Comparison of ENCODE assay signal across 8 mouse cellular contexts in the genomic region with DNA sequence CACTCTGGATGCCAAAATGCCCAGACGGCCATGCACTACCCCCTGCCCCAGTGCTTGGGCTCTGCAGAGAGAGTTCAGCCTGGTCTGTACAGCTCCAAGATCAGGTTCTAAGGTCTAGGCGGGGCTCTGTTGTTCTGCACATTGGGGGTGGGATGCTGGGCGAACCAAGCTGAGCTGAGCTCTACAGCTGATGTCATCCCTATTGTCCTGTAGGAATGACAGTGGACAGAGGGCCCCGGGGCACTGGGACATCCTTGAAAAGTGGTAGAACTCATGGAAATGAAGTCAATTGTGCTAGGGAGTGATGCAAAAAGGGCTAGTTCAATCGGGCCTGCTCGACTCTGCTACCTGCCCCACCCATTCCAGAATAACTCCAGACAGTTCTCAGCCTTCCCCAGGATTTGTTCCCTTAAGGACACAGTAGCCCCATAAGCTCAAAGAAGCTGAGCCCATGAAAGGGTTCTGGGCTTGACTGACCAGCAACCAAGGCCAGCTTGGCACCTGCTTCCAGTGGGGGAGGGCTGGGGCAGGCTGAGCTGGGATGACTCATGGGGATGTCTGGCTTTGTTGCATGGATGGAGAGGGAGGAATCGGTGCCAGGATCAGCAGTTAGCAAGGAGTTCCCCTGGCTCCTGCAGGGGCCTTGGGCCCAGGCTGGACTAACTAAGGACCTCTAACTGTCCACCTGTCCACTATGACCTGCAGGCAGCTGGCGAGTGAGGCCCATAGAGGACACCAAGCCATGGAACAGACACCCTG. TPM values are rescaled to one million over a fixed set of nuclear protein-coding genes. Genes with fewer than 3 reads are reported as not detected.
DNase-seq lines count a peak whose midpoint lies in the region; ATAC-seq and TF ChIP-seq lines count a peak whose summit lies in the region.

No protein-coding gene starts in this region.

- H3K4me3 ChIP-seq in heart, adult 2 months, result no peak overlapping the region
- no peak overlapping the region for H3K4me3 ChIP-seq in left cerebral cortex, adult 2 months
- no peak overlapping the region for H3K4me3 ChIP-seq in stomach, embryonic 14.5 days (ENCODE audit: low read depth, low read length)

- no peaks in the 10 kb centered on the region; the same call in 1 of the 2 replicates for H3K36me3 ChIP-seq in heart, adult 2 months (ENCODE audit: control insufficient read depth, insufficient read depth, low read length)
- no peaks in the 10 kb centered on the region for H3K36me3 ChIP-seq in stomach, embryonic 14.5 days (ENCODE audit: control insufficient read depth, insufficient read depth, low read length)

- no peak for ATAC-seq in stomach, embryonic 14.5 days (ENCODE audit: insufficient number of reproducible peaks, insufficient read depth, low FRiP score, low read depth)

- TF ChIP-seq CTCF in brain, embryonic 14.5 days (IDR thresholded peaks at IDR 0.05; ENCODE audit: borderline replicate concordance, extremely low read depth, insufficient read depth, insufficient read length), result no peak
- no peak for TF ChIP-seq CTCF in heart, adult 2 months (IDR thresholded peaks at IDR 0.05)
- no peak for TF ChIP-seq CTCF in left cerebral cortex, adult 2 months (IDR thresholded peaks at IDR 0.05)

- peak; percentile 40 to 47 for DNase-seq in frontal cortex, postnatal 36 days (ENCODE audit: low spot score in 2 of 2)
- no peak for DNase-seq in frontal cortex, postnatal 14 days (ENCODE audit: low spot score in 2 of 2)
- DNase-seq in 416B (ENCODE audit: low read depth), result peak; percentile 37
- DNase-seq in brain, embryonic 14.5 days (ENCODE audit: low read depth), result peak; percentile 34
- DNase-seq in heart, adult 2 months, result peak; percentile 81 to 89
- DNase-seq in left cerebral cortex, adult 2 months (ENCODE audit: extremely low spot score in 1 of 2, low spot score in 2 of 2), result peak; percentile 50 to 51
- DNase-seq in embryo, embryonic 9.5 days (ENCODE audit: extremely low spot score), result no peak

- TF ChIP-seq EP300 in heart, adult 2 months (IDR thresholded peaks at IDR 0.05; ENCODE audit: insufficient read depth, low read depth, low read length), result no peak

- 38% methylated on average over 8 of the region's 8 CpGs for WGBS in heart, adult 2 months
- 78% methylated on average over 8 of the region's 8 CpGs for WGBS in stomach, embryonic 14.5 days

- no peaks in the 10 kb centered on the region for H3K9me3 ChIP-seq in stomach, embryonic 14.5 days (ENCODE audit: control insufficient read depth, low read depth, low read length)

- TF ChIP-seq POLR2A in brain, embryonic 14.5 days (IDR thresholded peaks at IDR 0.05; ENCODE audit: borderline replicate concordance, extremely low read depth, insufficient read depth, insufficient read length, poor library complexity, severe bottlenecking), result no peak
- no peak for TF ChIP-seq POLR2A in heart, adult 2 months (IDR thresholded peaks at IDR 0.05; ENCODE audit: insufficient read depth, low read depth, low read length)

- H3K79me2 ChIP-seq in heart, adult 2 months (replicated peaks; ENCODE audit: control insufficient read depth, insufficient read depth, low read length), result no peaks in the 10 kb centered on the region

- H3K27me3 ChIP-seq in heart, adult 2 months (ENCODE audit: control insufficient read depth, insufficient read depth, low read length), result no peaks in the 10 kb centered on the region
- H3K27me3 ChIP-seq in stomach, embryonic 14.5 days (ENCODE audit: control insufficient read depth, insufficient read depth, low read length), result no peaks in the 10 kb centered on the region

- no peak overlapping the region for H3K9ac ChIP-seq in heart, adult 2 months (ENCODE audit: low read depth, low read length)
- H3K9ac ChIP-seq in stomach, embryonic 14.5 days (replicated peaks; ENCODE audit: low read depth, low read length), result no peak overlapping the region

- intact Hi-C loops in heart, adult 2 months (cut with DNase I), result no loop called here
- intact Hi-C loops in left cerebral cortex, adult 2 months (cut with DNase I), result no loop called here

- peaks cover 34% of the 10 kb centered on the region for H3K4me1 ChIP-seq in heart, adult 2 months (ENCODE audit: control insufficient read depth, insufficient read depth, low read length)
- H3K4me1 ChIP-seq in stomach, embryonic 14.5 days (ENCODE audit: control insufficient read depth, insufficient read depth, low read length), result peaks cover 62% of the 10 kb centered on the region

- peak overlapping the region; percentile 39 for H3K27ac ChIP-seq in heart, adult 2 months
- H3K27ac ChIP-seq in left cerebral cortex, adult 2 months, result peak overlapping the region; percentile 55
- peak overlapping the region; percentile 55; the same call in 1 of the 2 replicates for H3K27ac ChIP-seq in stomach, embryonic 14.5 days (ENCODE audit: low read length)

- H3K4me2 ChIP-seq in stomach, embryonic 14.5 days (replicated peaks; ENCODE audit: low read depth, low read length), result no peak overlapping the region

RNA-seq across cellular contexts. Expression of gene Tspan32, which starts 8.8 kb away (rescaled TPM):
- polyA plus RNA-seq in brain, embryonic 14.5 days (2012; rRNA removed), result 0.16 and 0.42 TPM in 2 replicates
- total RNA-seq in heart, adult 2 months (2021), result 1 to 10 TPM in 1 of 2 experiments, under 1 TPM in 1; 0.44 to 1.3 TPM
- 1.8 and 1.9 TPM in 2 replicates for polyA plus RNA-seq in heart, adult 2 months (2012; rRNA removed)
- total RNA-seq in left cerebral cortex, adult 2 months (2021), result under 1 TPM in 1 of 2 experiments, not detected in 1; 0.07 TPM
- 1.3 and 1.6 TPM in 2 replicates for polyA plus RNA-seq in stomach, embryonic 14.5 days (2014; fragmentation: Nextera tagmentation; extraction: Ambion mirVana)

RNA-seq across cellular contexts. Expression of gene Cd81, which starts 38.9 kb away (rescaled TPM):
- polyA plus RNA-seq in brain, embryonic 14.5 days (2012; rRNA removed), result 210 and 278 TPM in 2 replicates
- 100 to 1,000 TPM; 424 to 434 TPM for total RNA-seq in heart, adult 2 months (2021)
- 641 and 822 TPM in 2 replicates for polyA plus RNA-seq in heart, adult 2 months (2012; rRNA removed)
- 100 to 1,000 TPM; 380 to 388 TPM for total RNA-seq in left cerebral cortex, adult 2 months (2021)
- 705 and 725 TPM in 2 replicates for polyA plus RNA-seq in stomach, embryonic 14.5 days (2014; fragmentation: Nextera tagmentation; extraction: Ambion mirVana)

RNA-seq across cellular contexts. Expression of gene Ascl2, which starts 44.5 kb away (rescaled TPM):
- 0.72 and 0.98 TPM in 2 replicates for polyA plus RNA-seq in brain, embryonic 14.5 days (2012; rRNA removed)
- not detected for total RNA-seq in heart, adult 2 months (2021)
- 0.08 TPM in 1 of 2 replicates, not detected in the other for polyA plus RNA-seq in heart, adult 2 months (2012; rRNA removed)
- under 1 TPM; 0.42 to 0.57 TPM for total RNA-seq in left cerebral cortex, adult 2 months (2021)
- polyA plus RNA-seq in stomach, embryonic 14.5 days (2014; fragmentation: Nextera tagmentation; extraction: Ambion mirVana), result 3.9 and 4.6 TPM in 2 replicates

RNA-seq across cellular contexts. Expression of gene Tssc4, which starts 55.5 kb away (rescaled TPM):
- 99.9 and 164 TPM in 2 replicates for polyA plus RNA-seq in brain, embryonic 14.5 days (2012; rRNA removed)
- 10 to 100 TPM; 13.6 to 14.8 TPM for total RNA-seq in heart, adult 2 months (2021)
- 33.2 and 36.9 TPM in 2 replicates for polyA plus RNA-seq in heart, adult 2 months (2012; rRNA removed)
- 10 to 100 TPM; 38.0 to 41.5 TPM for total RNA-seq in left cerebral cortex, adult 2 months (2021)
- 61.3 and 66.6 TPM in 2 replicates for polyA plus RNA-seq in stomach, embryonic 14.5 days (2014; fragmentation: Nextera tagmentation; extraction: Ambion mirVana)

Comparison
In these comparisons a context has a peak if more than half of its experiments do, and no peak if none do; other contexts are left out.
1. DNase-seq: peak in frontal cortex, postnatal 36 days (2 of 2), 416B (single experiment), brain, embryonic 14.5 days (single experiment), heart, adult 2 months (2 of 2) and left cerebral cortex, adult 2 months (2 of 2); none in frontal cortex, postnatal 14 days (0 of 2) and embryo, embryonic 9.5 days (single experiment).
2. Peak in every context shown above with its lines, with median percentiles within 50 percentile points of each other: H3K27ac ChIP-seq.